Mouse (Mus musculus): Measurements from ENCODE around the gene Ptprs. TPM values are rescaled to one million over a fixed set of nuclear protein-coding genes. Genes with fewer than 3 reads are reported as not detected.
"Not testable (repeated sequence)": the region's sequence is repeated elsewhere in the genome, so short reads cannot be mapped to it uniquely, and the experiment has no call there.

The Ptprs gene
- polyA plus RNA-seq, 1 experiment from 2014 or later = 76.1 TPM

DNA sequence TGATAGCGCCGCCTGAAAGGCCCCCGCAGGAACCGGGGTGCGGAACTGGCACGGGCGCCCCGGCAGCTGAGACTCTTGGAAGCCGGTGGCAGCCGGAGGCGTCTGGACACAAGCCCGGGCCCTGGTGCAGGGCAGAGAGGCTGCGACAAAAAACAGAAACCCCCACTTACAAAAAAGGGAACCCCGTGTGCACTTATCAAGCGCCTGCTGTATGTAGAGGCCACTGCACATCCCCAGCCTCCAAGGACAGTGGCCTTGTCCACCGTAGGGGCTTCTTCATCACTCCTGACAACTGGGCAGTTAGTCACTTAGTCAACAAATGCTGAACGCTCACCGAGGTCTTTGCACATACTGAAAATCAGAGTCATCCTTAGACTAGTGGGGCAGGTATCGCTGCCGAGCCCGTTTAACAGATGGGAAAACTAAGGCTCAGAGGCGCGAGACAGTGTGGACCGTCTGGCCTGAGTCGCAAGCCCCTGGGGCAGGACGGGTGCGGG, 34.2 kb upstream of the Ptprs start:
- Histone ChIP-seq H3K9ac (replicated peaks; ENCODE audit: low read length) (no peak overlapping the region), H3K36me3 (ENCODE audit: insufficient read depth, low read length) (no peaks in the 10 kb centered on the region), H3K27me3 (ENCODE audit: insufficient read depth, low read length) (peaks cover 43% of the 10 kb centered on the region), H3K27ac (ENCODE audit: low read length) (no peak overlapping the region), H3K9me3 (ENCODE audit: low read length) (no peaks in the 10 kb centered on the region; the same call in 1 of the 2 replicates), H3K4me2 (replicated peaks; ENCODE audit: low read depth, low read length) (peak overlapping the region; percentile 43), H3K4me3 (ENCODE audit: low read length) (peak overlapping the region; percentile 34; the same call in 1 of the 2 replicates), H3K4me1 (ENCODE audit: insufficient read depth, low read length) (peaks cover 29% of the 10 kb centered on the region)
- WGBS = 24% methylated on average over 27 of the region's 27 CpGs
- ATAC-seq (ENCODE audit: low FRiP score, low TSS enrichment) = no peak

- H3K27ac ChIP-seq (ENCODE audit: low read length) = no peak overlapping the region
- 0 out of 2 replicates have a peak overlapping the region, but pooled peaks have one; percentile 6 for H3K4me3 ChIP-seq (ENCODE audit: low read length)
- 5% methylated on average over 28 of the region's 37 CpGs for WGBS
- ATAC-seq (ENCODE audit: low FRiP score, low TSS enrichment) = no peak
- H3K27me3 ChIP-seq (ENCODE audit: insufficient read depth, low read length) = peaks cover 43% of the 10 kb centered on the region
- no peaks in the 10 kb centered on the region for H3K36me3 ChIP-seq (ENCODE audit: insufficient read depth, low read length)
- H3K9ac ChIP-seq (replicated peaks; ENCODE audit: low read length) = no peak overlapping the region
- peak overlapping the region; percentile 42 for H3K4me2 ChIP-seq (replicated peaks; ENCODE audit: low read depth, low read length)
- H3K9me3 ChIP-seq (ENCODE audit: low read length) = no peaks in the 10 kb centered on the region; the same call in 1 of the 2 replicates
- peaks cover 28% of the 10 kb centered on the region for H3K4me1 ChIP-seq (ENCODE audit: insufficient read depth, low read length)
These were observed 33.6 kb upstream of the Ptprs start for GRCm38 (mm10) chr17:56509707-56510472.

DNA sequence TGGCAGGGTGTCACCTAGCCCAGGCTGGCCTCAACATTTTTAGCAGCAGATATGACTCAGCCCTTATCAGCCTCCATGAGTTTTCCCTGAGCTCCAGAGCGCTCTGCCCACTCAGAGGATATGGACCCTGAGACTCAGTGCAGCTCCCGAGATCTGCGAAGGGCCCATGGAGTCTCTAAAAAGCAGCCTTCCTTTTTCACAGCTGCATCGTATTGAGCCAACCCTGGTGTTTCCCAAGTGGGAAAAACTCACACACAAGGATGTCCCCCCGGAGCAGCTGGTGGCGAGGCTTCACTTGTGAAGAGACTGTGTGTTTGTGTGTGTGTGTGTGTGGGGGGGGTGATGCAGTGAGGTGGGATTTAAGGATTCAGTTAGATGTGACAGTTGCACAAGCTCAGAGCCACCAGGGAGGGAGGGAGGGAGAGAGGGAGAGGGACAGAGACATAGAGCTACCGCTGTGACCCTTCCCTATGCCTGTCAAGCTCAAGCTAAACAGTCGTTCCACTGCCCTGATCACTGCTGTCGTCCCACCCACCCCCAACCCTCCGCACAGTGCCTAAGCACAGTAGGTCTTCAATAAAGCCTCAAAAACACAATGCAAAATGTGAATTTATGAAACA, 32.8 kb upstream of the Ptprs start:
- Histone ChIP-seq H3K9ac (replicated peaks; ENCODE audit: low read length) (no peak overlapping the region), H3K27ac (ENCODE audit: low read length) (no peak overlapping the region), H3K36me3 (ENCODE audit: insufficient read depth, low read length) (no peaks in the 10 kb centered on the region), H3K4me2 (replicated peaks; ENCODE audit: low read depth, low read length) (peak overlapping the region; percentile 42), H3K9me3 (ENCODE audit: low read length) (no peaks in the 10 kb centered on the region; the same call in 1 of the 2 replicates), H3K4me1 (ENCODE audit: insufficient read depth, low read length) (peaks cover 28% of the 10 kb centered on the region), H3K4me3 (ENCODE audit: low read length) (no peak overlapping the region), H3K27me3 (ENCODE audit: insufficient read depth, low read length) (peaks cover 43% of the 10 kb centered on the region)
- ATAC-seq (ENCODE audit: low FRiP score, low TSS enrichment) = no peak
- WGBS = 41% methylated on average over 10 of the region's 10 CpGs

DNA sequence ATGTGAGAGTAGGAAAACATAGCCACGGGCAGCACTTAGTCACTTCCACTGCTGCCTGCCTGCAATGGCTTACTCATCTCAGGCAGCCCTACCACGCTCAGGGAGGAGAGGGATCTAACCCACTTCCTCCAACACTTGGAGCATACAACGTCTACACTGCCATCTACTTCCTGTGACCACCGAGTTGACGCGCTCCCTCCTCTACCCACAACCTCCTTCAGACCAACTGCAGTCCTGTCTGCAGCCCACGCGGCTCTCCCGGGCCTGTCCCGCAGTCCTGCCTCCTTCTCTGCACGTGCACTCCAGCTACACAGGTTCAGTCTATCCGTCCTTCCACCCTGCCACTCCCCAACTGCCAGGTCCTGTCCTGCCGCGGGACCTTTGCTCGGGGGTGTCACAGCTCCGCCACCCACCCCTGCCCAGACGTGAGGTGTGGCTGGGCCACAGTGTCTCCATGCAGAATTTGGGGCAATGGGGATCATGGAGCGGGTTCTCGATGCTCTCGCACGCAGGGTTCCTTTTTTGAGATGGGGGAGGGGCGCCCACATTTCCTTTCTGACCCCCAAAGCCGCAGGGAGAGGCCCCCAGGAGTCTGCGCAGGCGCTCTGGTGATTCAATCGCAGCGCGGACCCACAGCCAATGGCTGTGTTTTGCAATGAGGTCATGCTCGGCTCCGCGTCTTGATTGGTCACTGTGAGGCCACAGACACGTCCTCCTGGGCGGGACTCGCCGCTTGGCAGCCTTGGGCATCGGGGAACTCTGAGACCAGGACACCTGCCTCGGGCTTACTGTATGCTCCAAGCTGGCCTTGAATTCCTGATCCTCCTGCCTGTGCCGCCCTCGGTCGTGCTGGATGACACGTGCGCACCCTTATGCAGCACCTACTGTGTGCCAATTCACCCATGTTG, 31.1 kb upstream of the Ptprs start:
- Histone ChIP-seq H3K27me3 (ENCODE audit: insufficient read depth, low read length) (peaks cover 35% of the 10 kb centered on the region), H3K4me2 (replicated peaks; ENCODE audit: low read depth, low read length) (peak overlapping the region; percentile 97)

GRCm38 (mm10) chr17:56506417-56507065, 30.3 kb upstream of the Ptprs start:
- H3K27me3 ChIP-seq (ENCODE audit: insufficient read depth, low read length) = peaks cover 26% of the 10 kb centered on the region
- no peaks in the 10 kb centered on the region; the same call in 1 of the 2 replicates for H3K9me3 ChIP-seq (ENCODE audit: low read length)
- 0 out of 2 replicates have a peak, but pooled peaks have one; percentile 4 for ATAC-seq (ENCODE audit: low FRiP score, low TSS enrichment)
- peaks cover 28% of the 10 kb centered on the region for H3K4me1 ChIP-seq (ENCODE audit: insufficient read depth, low read length)
- H3K9ac ChIP-seq (replicated peaks; ENCODE audit: low read length) = peak overlapping the region; percentile 88
- WGBS = 57% methylated on average over 15 of the region's 15 CpGs
- H3K4me2 ChIP-seq (replicated peaks; ENCODE audit: low read depth, low read length) = peak overlapping the region; percentile 97
- H3K36me3 ChIP-seq (ENCODE audit: insufficient read depth, low read length) = no peaks in the 10 kb centered on the region
- H3K4me3 ChIP-seq (ENCODE audit: low read length) = peak overlapping the region; percentile 70
- H3K27ac ChIP-seq (ENCODE audit: low read length) = no peak overlapping the region

More for the DNA sequence above, 31.1 kb upstream of the Ptprs start:
- Histone ChIP-seq H3K9me3 (ENCODE audit: low read length) (no peaks in the 10 kb centered on the region; the same call in none of the 2 replicates), H3K36me3 (ENCODE audit: insufficient read depth, low read length) (no peaks in the 10 kb centered on the region), H3K27ac (ENCODE audit: low read length) (peak overlapping the region; percentile 88), H3K4me1 (ENCODE audit: insufficient read depth, low read length) (peaks cover 28% of the 10 kb centered on the region), H3K9ac (replicated peaks; ENCODE audit: low read length) (peak overlapping the region; percentile 88), H3K4me3 (ENCODE audit: low read length) (peak overlapping the region; percentile 70)
- ATAC-seq (ENCODE audit: low FRiP score, low TSS enrichment) = peak; percentile 95
- under 1% methylated on average over 42 of the region's 42 CpGs for WGBS

DNA sequence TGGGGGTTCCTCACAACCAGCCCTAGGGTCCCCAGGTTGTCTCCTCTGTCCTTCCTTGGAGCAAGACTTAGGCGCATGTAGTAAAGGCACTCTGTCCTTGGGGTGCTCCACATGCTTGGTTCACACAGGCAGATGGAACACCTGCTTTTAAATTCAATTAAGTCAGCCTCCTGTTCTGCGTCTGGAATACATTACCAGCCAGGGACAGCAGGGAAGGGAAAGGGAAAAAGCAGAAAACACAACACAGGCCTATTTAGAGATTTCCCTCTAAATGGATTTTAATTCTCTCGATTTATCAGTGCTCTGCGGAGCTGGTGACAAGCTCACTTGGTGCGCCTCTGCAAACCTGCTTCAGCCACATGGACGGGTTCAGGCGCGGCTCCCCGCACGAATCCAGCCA, 29.1 kb upstream of the Ptprs start:
- H3K27me3 ChIP-seq (ENCODE audit: insufficient read depth, low read length) = peaks cover 14% of the 10 kb centered on the region
- 81% methylated on average over 10 of the region's 10 CpGs for WGBS
- H3K27ac ChIP-seq (ENCODE audit: low read length) = no peak overlapping the region
- H3K4me3 ChIP-seq (ENCODE audit: low read length) = no peak overlapping the region
- H3K4me2 ChIP-seq (replicated peaks; ENCODE audit: low read depth, low read length) = no peak overlapping the region
- H3K9me3 ChIP-seq (ENCODE audit: low read length) = no peaks in the 10 kb centered on the region; the same call in 1 of the 2 replicates
- no peak overlapping the region for H3K9ac ChIP-seq (replicated peaks; ENCODE audit: low read length)
- no peaks in the 10 kb centered on the region for H3K36me3 ChIP-seq (ENCODE audit: insufficient read depth, low read length)
- peaks cover 18% of the 10 kb centered on the region for H3K4me1 ChIP-seq (ENCODE audit: insufficient read depth, low read length)
- no peak for ATAC-seq (ENCODE audit: low FRiP score, low TSS enrichment)

DNA sequence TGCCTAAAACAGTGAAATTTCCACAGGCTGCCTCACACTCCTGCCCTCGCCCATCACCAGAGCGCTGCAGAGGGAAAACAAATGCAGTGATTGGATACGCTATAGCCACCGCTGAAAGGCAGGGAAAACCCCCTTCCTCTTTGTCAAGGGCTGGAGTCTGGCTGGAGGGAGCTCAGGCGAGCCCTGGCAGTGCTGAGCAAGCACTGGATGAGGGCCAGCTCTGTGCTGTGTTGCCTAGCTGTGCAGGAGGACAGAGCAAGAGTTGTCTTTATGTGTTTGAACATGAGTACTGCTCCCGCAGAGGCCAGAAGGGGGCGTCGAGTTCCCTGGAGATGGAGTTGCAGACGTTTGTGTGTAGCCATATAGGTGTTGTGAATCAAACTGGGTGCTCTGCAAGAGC, 26.2 kb upstream of the Ptprs start:
- H3K27ac ChIP-seq (ENCODE audit: low read length) = no peak overlapping the region
- H3K9ac ChIP-seq (replicated peaks; ENCODE audit: low read length) = no peak overlapping the region
- H3K4me2 ChIP-seq (replicated peaks; ENCODE audit: low read depth, low read length) = no peak overlapping the region
- no peaks in the 10 kb centered on the region for H3K36me3 ChIP-seq (ENCODE audit: insufficient read depth, low read length)
- 36% methylated on average over 9 of the region's 9 CpGs for WGBS
- H3K9me3 ChIP-seq (ENCODE audit: low read length) = peaks cover 4% of the 10 kb centered on the region; the same call in 1 of the 2 replicates
- no peaks in the 10 kb centered on the region for H3K4me1 ChIP-seq (ENCODE audit: insufficient read depth, low read length)
- H3K4me3 ChIP-seq (ENCODE audit: low read length) = no peak overlapping the region
- no peaks in the 10 kb centered on the region for H3K27me3 ChIP-seq (ENCODE audit: insufficient read depth, low read length)
- no peak for ATAC-seq (ENCODE audit: low FRiP score, low TSS enrichment)

- 61% methylated on average over 2 of the region's 2 CpGs for WGBS
- ATAC-seq (ENCODE audit: low FRiP score, low TSS enrichment); H3K27me3 ChIP-seq (ENCODE audit: insufficient read depth, low read length); H3K4me3 ChIP-seq (ENCODE audit: low read length); H3K27ac ChIP-seq (ENCODE audit: low read length); H3K9ac ChIP-seq (replicated peaks; ENCODE audit: low read length); H3K4me2 ChIP-seq (replicated peaks; ENCODE audit: low read depth, low read length); H3K4me1 ChIP-seq (ENCODE audit: insufficient read depth, low read length); H3K36me3 ChIP-seq (ENCODE audit: insufficient read depth, low read length): not testable (repeated sequence)
- H3K9me3 ChIP-seq (ENCODE audit: low read length) = peaks cover 10% of the 10 kb centered on the region; the same call in 1 of the 2 replicates
These were observed 25.5 kb upstream of the Ptprs start for GRCm38 (mm10) chr17:56501635-56502400.
